Mouse (Mus musculus): ENCODE data around the gene Cd300e.
"Not testable (repeated sequence)": the region's sequence is repeated elsewhere in the genome, so short reads cannot be mapped to it uniquely, and the experiment has no call there.

Cd300e gene

DNA sequence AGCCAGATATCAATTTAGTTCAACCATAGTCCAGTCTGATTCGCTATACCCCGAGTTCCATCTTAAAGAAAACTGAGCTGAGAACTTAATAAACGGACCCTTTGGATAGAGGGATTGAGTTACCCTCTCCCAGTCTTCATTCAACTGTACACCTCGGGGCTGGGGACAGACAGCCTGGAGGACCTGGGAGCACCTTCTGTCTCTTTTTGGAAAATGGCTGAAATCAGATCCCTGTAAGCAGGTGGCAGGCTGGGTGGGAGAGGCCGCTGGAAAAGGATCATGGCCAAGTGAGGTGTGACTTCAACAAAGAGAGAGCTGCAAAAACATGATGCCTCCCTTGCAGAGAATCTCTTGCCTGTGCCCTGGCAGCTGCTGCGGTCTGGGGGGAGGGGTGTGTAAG is 20.2 kb upstream of the Cd300e start:
- DNase-seq (ENCODE audit: low spot score): no peak

DNA sequence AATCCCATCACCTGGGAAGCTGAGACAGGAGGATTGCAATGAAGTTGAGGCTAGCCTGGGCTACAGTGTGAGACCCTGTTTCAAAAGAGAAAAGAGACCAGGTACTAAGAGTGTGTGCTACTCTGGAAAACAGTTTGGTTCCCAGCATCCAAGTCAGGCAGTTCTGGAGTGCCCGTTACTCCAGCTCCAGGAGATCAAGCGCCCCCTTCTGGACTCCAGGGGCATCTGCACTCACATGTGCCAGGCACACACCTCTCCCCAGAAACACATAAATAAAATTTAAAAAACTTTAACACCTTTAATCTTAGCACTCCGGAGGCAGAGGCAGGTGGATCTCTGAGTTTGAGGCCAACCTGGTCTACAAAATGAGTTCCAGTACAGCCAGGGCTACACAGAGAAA is 19.4 kb upstream of the Cd300e start:
- no peak for DNase-seq (ENCODE audit: low spot score)

DNA sequence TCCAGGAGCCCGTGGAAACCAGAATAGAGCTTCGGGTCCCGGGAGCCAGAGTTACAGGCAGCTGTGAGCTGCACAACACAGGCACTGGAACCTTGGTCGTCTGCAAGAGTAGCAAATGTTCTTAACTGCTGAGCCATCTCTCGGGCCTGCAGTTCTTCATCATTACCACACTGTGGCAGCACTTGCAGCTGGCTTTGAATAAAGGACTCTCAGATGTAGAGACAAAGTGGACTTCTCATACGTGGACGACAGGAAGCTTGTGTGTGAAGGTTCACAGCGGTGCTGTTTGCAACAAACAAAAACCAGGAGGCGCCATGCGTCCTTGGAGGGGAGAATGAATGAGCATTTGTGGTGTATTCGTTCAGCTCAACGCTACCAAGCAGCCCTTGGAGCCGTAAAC is 18.9 kb upstream of the Cd300e start:
- DNase-seq (ENCODE audit: low spot score): peak; percentile 70

DNA sequence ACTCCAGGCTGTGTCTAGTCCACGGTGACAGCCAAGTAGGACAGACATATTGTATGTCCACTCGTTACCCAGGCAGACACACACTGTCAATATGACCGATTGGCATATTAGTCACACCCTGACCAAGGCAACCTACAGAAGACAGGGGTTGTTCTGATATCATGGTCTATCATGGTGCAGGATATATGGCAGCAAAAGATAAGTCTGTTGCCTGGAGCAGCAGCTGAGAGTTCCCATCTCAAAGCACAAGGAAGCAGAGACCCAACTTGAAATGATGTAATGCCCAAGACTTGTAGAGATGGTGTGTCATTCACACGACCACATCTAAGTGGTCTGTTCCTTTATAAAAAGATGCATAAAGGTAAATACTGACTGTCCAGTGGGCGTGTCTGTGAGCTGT is 16.7 kb upstream of the Cd300e start:
- DNase-seq (ENCODE audit: low spot score): no peak

DNA sequence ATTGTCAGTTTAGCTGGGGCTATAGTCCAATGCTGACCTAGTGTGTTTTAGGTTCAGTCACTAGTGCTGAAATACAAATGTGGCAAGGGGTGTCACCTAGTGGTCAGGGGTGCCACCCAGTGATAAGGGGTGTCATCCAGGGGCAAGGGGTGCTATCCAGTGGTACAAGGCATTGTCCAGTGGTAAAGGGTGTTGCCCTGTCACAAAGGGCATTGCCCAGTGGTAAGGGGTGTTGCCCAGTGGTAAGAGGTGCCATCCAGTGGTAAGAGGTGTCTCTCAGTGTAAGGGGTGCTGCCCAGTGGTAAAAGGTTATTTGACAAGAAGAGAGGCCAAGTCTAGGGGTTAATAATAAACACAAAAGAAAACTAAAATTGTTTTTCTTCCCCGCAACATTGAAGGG is 15.5 kb upstream of the Cd300e start:
- DNase-seq (ENCODE audit: low spot score): no peak

DNA sequence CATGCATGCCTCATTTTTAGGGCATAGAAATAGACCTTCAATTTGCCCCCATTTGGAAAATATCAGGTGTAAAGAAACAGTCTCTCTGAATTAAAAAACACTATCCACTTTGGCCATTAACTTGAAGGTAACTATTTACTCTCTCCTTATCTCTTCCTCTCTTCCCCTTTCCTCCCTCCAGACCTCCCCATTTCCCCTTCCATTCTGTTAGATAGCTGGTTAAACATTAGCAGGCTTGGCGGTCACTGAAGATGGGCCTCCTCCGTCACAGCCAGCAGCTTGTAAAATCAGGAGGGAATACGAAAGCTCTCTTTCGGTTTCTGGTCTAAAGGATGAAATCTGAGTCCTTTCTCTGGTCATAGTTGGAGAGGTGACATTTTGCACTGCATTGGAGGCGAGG is 13.9 kb upstream of the Cd300e start:
- DNase-seq (ENCODE audit: low spot score): no peak

DNA sequence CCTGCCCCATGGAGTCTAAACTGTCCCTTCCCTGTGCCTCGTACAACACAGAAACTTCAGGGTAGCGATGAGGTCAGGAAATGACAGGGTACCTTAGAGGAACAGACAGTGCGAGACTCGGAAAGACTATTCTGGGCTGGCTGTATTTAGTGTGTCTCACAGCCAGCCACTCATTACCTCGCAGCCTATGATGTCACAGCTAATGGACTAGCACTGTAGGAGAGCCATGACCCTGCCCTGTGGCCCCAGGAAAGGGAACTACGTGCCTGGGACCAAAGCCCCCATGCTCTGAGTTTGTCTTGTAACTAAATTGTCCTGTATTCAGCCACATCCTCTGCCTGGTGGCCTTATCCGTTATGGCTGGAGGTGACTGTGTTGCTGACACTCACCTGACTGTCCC is 13.4 kb upstream of the Cd300e start:
- no peak for DNase-seq (ENCODE audit: low spot score)

DNA sequence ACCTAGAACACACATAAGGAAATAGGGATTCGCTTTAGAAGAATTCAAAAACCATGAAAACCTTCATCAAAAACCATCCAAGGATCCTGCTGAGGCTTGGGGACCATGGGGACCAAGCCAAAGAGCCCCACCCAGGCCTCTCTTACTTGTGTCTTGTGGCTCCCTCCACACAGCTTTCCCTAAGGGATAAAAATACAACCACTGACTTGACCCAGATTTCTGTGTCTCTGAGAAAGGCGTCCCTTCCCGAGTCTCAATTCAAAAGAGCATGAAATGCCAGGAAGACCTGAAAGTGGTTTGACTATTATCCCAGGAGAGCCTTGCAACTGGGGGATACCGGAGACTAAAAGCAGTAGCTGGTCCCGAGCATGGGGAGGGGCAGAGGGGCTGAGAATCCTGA is 11.0 kb upstream of the Cd300e start:
- peak; percentile 24 for DNase-seq (ENCODE audit: low spot score)

DNA sequence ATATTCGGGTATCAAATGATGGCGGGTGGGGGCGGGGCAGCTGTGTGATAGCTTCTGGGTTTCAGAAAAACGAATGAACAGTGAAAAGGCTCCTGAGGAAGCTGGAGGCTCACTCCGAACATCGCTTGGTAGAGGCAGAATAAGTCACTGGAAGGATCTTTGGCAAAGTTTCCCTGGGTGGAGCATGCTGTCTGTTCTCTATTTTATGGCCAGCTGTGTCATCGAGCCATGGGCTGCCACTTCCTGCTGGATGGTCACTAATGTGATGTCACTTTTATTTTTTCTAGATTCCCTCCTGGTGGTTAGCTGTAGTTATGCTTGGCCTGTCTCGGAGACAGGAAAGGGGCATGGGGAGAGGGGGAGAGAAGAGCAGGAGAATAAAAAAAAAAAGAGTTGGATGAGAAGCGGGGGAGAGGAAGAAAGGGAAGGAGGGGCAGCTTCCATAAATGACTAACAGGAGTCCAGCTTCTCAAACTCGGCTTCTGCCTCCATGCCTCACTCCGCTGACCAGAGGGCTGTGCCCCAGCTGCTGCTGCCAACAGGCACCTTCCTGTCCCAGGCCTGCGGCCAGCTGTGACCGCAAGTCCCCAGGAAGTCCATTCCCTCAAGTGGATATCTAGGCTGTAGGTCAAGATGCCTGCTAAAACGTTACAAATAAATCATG is 9.8 kb upstream of the Cd300e start:
- DNase-seq (ENCODE audit: low spot score): peak; percentile 98

DNA sequence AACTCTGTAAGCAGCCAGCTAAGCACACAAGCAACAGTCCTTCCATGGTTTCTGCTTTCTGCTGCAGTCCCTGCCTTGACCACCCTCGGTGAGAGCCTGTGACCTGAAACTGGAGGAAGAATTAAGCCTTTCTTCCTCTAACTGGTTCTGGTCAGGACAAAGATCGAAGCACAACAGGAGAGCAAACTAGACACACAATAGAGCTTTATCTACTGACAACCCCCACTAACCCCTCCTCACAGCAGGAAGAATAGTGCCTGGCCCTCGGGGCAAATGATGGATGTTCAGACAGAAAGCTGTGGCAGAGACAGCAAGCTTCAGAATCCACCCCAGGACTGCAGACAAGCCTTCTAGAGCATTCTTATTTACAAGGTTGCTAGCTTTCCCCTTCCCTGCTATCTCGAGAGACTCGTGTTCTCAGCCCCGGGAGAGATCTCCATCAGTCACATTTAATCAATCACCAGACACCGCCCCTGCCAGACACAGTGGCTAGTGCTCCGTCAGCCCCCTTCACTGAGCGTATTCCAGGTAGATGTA is 9.1 kb upstream of the Cd300e start:
- DNase-seq (ENCODE audit: low spot score): no peak

DNA sequence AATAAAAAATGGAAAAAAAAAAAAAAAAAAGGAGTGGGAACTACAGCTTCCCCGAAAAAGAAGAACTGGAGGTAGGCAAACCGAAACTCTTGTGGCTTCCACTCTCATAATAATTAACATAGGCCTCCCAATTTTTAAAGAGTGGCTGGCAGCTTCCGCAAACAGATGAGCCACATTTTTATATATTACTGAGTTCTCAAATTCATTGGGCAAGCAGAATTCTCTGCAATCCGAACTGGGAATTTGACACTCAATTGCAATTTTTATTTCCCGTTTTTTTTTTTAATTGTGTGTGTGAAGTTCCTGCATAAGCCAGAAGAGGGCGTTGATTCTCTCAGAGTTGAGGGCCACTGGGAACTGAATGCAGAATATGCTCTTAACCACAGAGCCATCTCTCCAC is 4.8 kb upstream of the Cd300e start:
- no peak for DNase-seq (ENCODE audit: low spot score)

DNA sequence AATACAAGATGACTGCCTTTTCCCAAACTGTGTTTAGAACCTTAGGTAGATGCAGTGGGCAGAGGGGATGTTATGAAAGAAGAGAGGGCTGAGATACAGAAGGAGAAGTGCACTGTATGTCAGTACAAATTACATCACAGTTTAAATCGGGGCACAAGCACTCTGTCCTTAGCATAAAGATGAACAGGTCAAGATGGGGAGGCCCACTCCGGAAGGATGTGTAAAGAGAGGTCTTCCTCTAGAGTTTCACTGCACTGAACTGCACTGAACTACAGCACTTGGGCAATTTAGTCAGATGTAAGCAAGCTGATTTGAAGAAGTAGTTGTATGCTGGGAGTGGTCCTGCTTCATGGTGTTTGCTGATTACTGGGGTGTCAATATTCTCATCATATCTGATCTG is 2.2 kb downstream of the Cd300e start:
- no peak for DNase-seq (ENCODE audit: low spot score)

DNA sequence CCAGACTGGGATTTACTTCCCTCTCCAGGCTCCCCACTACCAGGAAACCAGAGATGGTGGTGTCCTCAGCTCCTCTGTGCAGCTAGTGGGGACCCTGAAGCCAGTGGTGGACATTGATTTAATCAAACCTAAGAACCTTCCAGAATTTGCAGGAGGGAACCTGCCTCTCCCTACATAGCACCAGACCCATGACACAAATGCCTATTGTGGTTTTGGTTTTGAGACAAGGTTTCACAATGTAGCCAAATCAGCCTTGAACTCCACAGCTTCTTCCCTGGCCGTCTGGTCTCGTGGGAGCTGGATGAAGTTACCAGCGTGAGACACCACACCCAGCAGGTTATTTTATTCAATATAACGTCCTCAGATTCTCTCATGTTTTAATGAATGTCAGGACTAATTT is 3.3 kb downstream of the Cd300e start:
- DNase-seq (ENCODE audit: low spot score): no peak

DNA sequence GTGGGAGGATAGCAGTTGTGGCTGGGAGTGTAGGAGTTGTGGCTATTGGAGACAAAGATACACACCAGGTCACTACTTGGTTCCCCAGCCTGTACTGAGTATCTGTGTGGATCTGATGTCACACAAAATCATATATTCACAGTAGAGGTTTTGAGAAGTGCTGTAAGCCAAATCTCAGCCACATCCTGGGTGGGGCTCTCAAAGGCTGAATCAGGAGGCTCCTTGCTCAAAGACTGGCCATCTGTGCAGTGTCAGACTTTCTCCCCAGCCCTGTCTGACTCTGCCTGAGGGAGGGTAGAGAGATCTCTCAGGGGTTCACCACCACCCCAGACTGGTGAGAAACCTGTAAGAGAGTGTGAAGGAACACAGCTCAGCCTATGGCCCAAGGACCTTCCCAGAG is 7.4 kb downstream of the Cd300e start:
- no peak for DNase-seq (ENCODE audit: low spot score)

DNA sequence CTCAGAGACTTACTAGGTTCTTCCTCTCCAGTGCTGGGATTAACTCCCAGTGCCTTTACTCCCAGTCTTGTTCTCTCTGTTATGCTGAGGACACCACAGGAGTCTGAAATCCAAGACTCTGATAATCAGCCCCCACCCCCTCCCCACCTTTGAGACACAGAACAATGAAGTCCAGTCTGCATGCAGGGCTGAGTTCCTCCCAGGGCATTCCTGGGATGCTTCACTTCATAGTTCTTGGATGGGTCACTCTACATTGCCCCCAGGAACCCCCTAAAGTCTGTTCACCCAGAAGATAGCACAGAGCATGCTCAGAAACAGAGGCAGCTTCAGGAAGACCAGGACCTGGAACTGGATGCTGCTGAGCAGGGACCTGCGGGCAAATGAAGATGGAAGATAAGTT is 9.0 kb downstream of the Cd300e start:
- no peak for DNase-seq (ENCODE audit: low spot score)

DNA sequence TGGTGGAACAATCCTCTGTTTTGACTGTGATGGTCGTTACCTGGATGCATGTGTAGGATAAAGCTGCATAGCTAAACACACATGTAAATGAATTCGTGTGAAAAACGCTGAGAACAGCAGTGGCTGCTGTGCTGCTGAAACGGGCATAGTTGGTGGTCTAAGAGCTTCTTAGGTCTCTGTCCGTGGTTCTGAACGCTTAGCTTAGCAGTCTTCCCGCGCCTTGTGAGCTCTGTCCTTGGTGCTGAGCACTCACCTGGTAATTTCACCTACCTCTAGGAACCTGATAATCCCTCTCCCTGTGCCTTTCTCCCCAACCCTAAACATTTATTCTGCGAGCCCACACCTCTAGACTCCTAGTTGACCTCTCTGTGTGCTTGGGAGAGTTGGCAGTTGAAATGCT is 9.8 kb downstream of the Cd300e start:
- peak; percentile 68 for DNase-seq (ENCODE audit: low spot score)

DNA sequence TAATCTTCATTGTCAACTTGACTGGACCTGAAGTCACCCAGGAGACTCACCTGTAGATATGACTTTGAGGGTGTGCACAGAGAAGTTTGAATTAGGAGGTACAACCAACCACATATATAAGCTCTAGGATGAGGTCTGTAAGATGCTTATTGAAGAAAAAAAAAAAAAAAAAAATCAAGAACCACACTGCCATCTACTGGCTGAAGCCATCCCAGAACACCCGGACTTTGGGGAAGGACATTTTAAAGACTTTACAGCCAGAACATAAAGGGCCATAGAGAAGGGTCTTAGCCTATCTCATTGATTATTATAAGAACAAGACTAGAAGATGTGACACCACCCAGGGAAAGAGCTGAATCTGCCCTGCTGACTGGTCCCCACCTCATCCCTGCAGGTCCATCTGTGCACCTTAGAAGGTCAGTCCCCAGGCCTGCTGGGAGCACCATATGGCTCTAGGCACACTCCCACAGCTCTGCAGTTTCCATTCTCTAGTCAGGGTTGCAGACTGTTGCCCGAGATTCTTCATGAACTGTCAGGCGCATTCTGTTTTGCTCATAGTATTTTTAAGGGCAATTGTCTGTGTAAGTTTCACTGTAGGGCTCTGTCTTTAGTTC is 12.6 kb downstream of the Cd300e start:
- DNase-seq (ENCODE audit: low spot score): peak; percentile 25

DNA sequence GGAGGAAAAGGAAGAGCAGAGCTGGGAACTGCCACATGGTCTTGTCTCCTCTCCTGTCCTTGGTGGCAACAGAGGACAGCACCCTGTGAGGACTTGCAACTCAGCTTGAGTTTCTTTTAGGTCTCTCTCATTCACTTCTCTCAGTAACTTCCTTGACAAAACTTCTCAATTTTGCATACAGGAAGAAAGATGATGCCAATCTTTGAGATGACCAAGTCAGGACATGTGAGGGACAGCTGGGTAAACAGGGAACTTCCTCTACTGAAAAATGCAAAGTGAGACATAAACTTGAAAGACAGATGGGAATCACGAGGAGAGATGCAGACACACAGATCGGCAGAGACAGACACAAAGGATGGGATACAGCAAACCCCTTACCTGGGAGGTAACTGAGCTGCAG is 13.7 kb downstream of the Cd300e start, which contains the start of gene Cd300ld3:
Gene Cd300ld3, minus strand, starts transcription at position 151 of the 400 bp plus-strand sequence.
- DNase-seq (ENCODE audit: low spot score): no peak

DNA sequence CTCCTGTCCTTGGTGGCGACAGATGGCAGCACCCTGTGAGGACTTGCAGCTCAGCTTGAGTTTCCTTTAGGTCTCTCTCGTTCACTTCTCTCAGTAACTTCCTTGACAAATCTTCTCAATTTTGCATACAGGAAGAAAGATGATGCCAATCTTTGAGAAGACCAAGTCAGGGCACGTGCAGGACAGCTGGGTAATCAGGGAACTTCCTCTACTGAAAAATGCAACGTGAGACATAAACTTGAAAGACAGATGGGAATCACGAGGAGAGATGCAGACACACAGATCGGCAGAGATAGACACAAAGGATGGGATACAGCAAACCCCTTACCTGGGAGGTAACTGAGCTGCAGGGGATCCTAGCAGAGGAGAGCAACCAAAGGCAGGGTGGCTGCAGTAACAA is 24.3 kb downstream of the Cd300e start, which contains the start of gene Cd300ld5:
Gene Cd300ld5, minus strand, starts transcription at position 101 of the 400 bp plus-strand sequence.
- DNase-seq (ENCODE audit: low spot score): not testable (repeated sequence)

DNA sequence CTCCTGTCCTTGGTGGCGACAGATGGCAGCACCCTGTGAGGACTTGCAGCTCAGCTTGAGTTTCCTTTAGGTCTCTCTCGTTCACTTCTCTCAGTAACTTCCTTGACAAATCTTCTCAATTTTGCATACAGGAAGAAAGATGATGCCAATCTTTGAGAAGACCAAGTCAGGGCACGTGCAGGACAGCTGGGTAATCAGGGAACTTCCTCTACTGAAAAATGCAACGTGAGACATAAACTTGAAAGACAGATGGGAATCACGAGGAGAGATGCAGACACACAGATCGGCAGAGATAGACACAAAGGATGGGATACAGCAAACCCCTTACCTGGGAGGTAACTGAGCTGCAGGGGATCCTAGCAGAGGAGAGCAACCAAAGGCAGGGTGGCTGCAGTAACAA is 35.1 kb downstream of the Cd300e start, which contains the start of gene Cd300ld4:
Gene Cd300ld4, minus strand, starts transcription at position 101 of the 400 bp plus-strand sequence.
- not testable (repeated sequence) for DNase-seq (ENCODE audit: low spot score)

DNA sequence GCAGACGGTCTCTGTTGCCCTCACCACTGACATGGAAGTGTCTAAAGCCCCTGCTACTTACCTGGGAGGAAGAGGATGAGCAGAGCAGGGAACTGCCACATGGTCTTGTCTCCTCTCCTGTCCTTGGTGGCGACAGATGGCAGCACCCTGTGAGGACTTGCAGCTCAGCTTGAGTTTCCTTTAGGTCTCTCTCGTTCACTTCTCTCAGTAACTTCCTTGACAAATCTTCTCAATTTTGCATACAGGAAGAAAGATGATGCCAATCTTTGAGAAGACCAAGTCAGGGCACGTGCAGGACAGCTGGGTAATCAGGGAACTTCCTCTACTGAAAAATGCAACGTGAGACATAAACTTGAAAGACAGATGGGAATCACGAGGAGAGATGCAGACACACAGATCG is 45.9 kb downstream of the Cd300e start, which contains the start of gene Cd300ld2:
Gene Cd300ld2, minus strand, starts transcription at position 101 of the 400 bp plus-strand sequence.
- not testable (repeated sequence) for DNase-seq (ENCODE audit: low spot score)

DNA sequence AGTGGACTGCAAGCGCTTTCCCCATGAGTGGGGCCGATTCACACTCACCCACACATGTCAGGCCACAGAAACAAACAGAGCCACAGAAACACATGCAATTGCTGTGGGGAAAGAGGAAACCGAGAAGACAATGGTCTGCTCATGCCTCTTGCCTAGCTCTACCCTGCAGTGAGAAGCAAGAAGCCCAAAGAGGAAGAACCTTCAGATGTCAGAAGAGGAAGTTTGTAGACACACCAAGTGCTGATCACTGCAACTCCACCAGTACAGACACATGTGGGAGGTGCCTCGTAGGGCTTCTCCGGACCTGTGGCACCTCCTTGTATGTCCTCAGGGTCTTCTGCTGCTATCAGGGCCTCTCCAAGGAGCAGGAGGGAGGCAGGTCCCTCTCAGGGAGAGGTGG is 57.9 kb downstream of the Cd300e start:
- no peak for DNase-seq (ENCODE audit: low spot score)

Measured in adipocyte (in vitro differentiated cells).